Mouse (Mus musculus) kidney, embryonic 15.5 days (tissue): ENCODE measurements around the gene Olfr509. TPM values are rescaled to one million over a fixed set of nuclear protein-coding genes. Genes with fewer than 3 reads are reported as not detected.

Experiments used
- polyA plus RNA-seq: library from polyadenylated mRNA; unstranded; fragments of >200 nt; fragmentation: Nextera tagmentation; extraction: Ambion mirVana; gene quantifications from 2 replicates; pipeline ENCODE4 v1.2.1, GENCODE M21; 2015

The Olfr509 gene
- polyA plus RNA-seq, 1 experiment from 2014 or later = 0.04 TPM

Other genes starting within 250 kb of the Olfr509 start
- not detected in 2 replicates for gene Olfr497, start 231.5 kb downstream of the Olfr509 start, polyA plus RNA-seq
- gene Olfr498, start 186.6 kb downstream of the Olfr509 start, polyA plus RNA-seq = not detected in 2 replicates
- not detected in 2 replicates for gene Olfr502, start 126.8 kb downstream of the Olfr509 start, polyA plus RNA-seq
- gene Olfr503, start 107.4 kb downstream of the Olfr509 start, polyA plus RNA-seq = not detected in 2 replicates
- not detected in 2 replicates for gene Olfr504, start 86.1 kb downstream of the Olfr509 start, polyA plus RNA-seq
- gene Olfr506, start 41.1 kb downstream of the Olfr509 start, polyA plus RNA-seq = 0.04 TPM in 1 of 2 replicates, not detected in the other
- not detected in 2 replicates for gene Olfr507, start 30.1 kb downstream of the Olfr509 start, polyA plus RNA-seq
- gene Olfr508, start 21.9 kb downstream of the Olfr509 start, polyA plus RNA-seq = not detected in 2 replicates
- gene Olfr510, start 14.5 kb upstream of the Olfr509 start, polyA plus RNA-seq = not detected in 2 replicates
- gene Olfr512, start 61.4 kb upstream of the Olfr509 start, polyA plus RNA-seq = not detected in 2 replicates
- gene Olfr513, start 99.1 kb upstream of the Olfr509 start, polyA plus RNA-seq = not detected in 2 replicates
- not detected in 2 replicates for gene Olfr514, start 174.1 kb upstream of the Olfr509 start, polyA plus RNA-seq
- gene Olfr516, start 198.6 kb upstream of the Olfr509 start, polyA plus RNA-seq = not detected in 2 replicates
- gene Olfr517, start 220.5 kb upstream of the Olfr509 start, polyA plus RNA-seq = not detected in 2 replicates
- gene Olfr518, start 233.1 kb upstream of the Olfr509 start, polyA plus RNA-seq = not detected in 2 replicates
- gene Olfr519, start 242.5 kb upstream of the Olfr509 start, polyA plus RNA-seq = not detected in 2 replicates